Mouse (Mus musculus) natural killer cell, adult 2 months (primary cell): ENCODE data around the gene Slc37a1.

ENCODE experiments used
- DNase-seq, 2 experiments: peaks; one replicate each; pipeline ENCODE4 v3.0.0; 2022; ENCODE audit warnings: low spot score in 2 of 2

Gene Slc37a1

DNA sequence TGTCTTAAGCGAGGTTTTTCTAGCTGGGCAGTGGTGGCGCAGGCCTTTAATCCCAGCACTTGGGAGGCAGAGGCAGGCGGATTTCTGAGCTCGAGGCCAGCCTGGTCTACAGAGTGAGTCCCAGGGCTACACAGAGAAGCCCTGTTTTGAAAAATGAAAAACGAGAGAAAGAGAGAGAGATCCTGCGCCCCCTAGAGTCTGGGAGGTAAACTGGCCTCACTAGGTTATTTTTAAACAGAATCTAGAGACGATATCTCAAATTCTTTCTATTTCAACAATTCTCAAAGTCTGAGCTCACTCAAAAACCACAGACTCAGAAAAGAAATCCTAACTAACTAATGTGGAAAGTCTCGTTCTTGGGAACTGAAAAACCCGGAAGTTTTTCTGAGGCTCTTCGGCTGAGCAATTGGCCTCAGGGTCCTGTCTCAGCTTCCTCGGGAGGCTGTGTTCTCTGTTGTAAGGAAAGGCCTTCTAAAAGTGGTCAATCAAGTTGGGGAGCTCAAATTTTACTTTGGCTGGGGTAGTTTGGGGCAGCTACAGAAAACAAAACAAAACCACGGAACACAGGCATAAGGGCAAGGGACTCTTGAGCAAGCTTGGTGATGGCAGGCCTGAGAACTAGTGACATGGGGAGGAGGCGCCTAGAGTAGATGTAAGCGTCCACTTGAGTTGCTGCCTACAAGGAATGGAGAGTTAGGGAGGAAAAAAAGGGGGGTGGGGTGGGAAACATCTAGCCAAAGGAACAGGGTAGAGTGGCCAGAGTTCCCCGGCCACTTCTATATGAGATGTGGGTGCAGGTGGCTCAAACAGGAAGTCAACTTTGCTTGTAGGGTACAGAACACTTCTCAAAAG, 8.0 kb downstream of the Slc37a1 start:
- DNase-seq = peak; percentile 58 to 75

GRCm38 (mm10) chr17:31295215-31295891, 8.8 kb downstream of the Slc37a1 start:
- DNase-seq = peak; percentile 72 to 86

DNA sequence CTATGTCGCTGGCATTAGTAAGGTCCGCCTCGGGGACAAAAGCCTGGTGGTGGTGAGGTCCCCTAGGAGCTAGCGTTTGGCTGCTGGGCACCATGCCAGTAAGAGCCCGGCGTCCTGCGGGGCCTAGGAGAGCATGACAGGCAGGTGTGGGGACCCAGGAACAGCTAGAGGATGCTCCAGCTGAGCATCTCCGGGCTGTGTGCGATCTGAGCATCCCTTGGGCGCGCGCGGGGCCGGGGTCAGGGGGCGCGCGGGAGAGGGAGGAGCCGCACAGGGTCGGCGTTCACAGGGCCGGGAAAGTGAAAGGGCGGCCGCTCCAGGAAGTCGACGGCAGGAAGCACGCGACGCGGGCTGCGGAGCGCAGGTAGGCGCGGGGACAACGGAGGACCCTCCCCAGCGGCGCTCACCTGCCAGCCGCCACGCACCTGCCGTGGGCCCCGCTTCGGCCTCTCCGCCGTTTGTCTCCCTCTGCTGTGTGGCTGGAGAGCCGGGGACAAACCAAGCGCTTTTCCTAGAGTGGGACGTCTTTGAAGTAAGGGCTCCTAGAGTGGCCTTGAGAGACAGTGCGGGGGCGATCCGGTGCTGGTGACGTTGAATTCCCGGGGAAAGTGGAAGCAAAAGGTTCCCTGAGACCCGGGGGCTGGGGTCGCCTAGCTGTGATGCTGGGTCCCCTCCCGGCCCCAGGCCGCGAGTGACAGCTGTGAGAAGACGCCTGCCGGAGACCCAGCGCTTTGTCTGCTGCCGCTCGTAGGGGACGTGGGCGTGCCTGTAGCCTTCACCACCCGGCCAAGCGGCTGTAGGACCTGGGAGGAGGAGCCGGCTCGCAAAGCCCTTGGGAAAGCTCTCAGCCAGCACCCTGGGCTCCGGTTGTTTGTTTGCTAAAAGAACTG, 9.5 kb downstream of the Slc37a1 start:
- DNase-seq = peak; percentile 60 to 75

- DNase-seq = no peak
Observed at GRCm38 (mm10) chr17:31297521-31297939, 10.9 kb downstream of the Slc37a1 start.

DNA sequence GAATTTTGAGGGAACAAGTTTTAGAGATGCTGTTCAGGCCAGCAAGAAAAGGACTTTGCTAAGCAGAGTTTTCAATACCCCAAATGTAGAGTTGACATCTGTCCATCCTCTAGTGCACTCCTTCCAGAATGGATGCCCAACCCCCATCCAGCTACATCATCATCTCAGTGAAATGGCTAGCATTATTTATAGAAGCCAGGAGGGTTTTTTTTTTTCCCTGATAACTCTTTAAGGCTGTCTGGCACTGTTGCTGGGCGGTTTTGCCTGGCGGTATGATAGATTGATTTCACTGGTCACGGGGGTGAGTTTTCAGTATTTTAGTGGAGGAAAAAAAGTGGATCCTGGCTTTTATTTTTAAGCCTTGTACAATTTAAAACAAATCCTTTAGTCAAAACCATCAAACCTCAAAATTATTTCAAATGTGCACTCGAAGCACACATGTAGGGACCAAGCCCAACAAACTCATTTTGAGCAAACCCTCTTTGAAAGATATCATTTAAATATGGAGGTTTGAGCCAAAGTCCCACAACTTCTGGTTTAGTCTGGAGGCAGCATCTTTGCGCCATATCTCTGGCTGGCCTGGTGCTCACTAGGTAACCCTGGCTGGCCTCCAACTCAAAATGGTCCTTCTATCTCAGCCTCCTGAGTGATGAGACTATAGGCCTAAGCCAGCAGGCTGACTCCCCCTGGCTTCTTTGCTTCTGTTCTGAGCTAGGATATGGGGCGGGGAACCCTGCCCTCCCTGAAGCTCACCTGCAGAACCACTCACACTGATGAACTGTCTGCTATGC, 12.0 kb downstream of the Slc37a1 start:
- DNase-seq = no peak

- no peak for DNase-seq
Observed at GRCm38 (mm10) chr17:31299981-31300380, 13.4 kb downstream of the Slc37a1 start.

GRCm38 (mm10) chr17:31300736-31301135, 14.1 kb downstream of the Slc37a1 start:
- DNase-seq = no peak

GRCm38 (mm10) chr17:31303401-31303800, 16.8 kb downstream of the Slc37a1 start:
- DNase-seq = no peak

DNA sequence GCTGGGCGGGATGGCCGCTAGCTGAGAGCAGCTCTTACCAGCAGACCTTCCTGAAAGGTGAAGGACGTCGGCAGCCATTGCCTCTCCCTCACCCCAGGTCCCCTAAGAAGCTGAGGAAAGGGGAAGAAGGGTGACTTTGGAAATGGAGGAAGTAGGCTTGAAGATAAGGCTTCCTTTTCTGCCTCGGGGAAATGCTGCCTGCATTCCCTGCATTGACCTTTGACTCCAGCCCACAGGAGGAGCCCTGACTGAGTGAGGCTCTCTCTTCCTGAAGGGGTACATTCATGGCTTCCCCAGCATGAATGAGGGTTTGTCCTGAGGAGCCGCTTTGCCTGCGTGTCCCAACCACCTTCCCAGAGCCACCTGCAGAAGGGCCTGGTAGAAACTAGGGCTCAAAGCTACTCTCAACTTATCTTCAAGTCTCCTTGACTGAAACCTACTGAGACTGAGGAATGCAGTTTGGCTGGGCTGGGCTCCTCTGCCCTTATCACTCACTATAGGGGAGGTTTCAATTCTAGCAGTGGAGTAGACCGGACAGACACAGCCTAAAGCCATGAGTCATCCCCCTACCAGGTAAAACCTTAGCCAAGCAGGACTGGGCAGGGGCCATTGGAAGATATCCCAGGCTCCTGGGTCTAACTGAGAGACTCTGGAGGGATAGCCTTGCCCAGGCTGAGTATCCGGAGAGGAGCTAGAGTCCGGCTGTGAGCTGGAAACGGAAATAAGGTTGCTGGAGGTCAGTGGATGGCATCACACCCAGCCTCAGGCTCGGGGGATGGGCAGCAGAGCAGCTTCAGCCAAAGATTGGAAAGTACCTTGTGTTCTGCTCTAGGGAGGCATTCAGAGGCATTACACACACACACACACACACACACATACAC, 18.5 kb downstream of the Slc37a1 start:
- DNase-seq = no peak

DNA sequence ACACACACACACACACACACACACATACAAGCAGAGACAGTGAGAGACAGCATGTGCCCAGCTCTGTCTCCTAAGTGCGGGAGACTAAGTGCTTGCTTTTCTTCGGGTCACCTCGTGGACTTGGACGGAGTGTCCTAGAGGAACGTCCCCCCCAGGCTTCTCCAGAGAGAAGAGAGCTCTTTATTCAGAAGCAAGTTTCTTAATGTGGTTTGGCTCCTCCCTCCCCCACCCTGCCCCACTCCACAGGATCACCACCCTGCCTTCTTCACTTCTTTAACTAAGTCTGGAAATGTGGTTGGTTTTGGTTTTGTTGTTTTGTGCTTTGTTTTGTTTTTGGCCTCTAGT, 19.2 kb downstream of the Slc37a1 start:
- no peak for DNase-seq

DNA sequence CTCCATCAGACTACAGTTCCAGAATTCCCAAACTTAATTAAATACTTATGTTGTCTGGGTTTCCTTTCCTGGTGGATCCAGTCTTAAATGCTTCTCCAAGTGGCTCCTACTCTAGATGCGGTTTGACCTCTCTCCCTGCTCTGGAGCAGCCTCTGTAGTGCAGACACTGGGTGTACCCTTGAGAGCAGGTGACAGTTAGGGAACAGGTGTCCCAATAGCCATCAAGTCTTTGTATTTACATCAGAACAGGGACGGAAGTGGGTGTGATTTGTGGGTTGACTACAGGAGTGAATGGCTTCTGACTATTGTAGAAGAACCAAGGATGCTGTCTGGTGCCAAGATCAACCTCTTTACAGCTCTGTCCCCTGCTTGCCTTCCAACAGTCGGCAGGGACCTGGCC, 21.2 kb downstream of the Slc37a1 start:
- DNase-seq = no peak

- DNase-seq = no peak
Observed at GRCm38 (mm10) chr17:31308291-31308816, 21.8 kb downstream of the Slc37a1 start.

- DNase-seq = no peak
Observed at GRCm38 (mm10) chr17:31309281-31309793, 22.7 kb downstream of the Slc37a1 start.

DNA sequence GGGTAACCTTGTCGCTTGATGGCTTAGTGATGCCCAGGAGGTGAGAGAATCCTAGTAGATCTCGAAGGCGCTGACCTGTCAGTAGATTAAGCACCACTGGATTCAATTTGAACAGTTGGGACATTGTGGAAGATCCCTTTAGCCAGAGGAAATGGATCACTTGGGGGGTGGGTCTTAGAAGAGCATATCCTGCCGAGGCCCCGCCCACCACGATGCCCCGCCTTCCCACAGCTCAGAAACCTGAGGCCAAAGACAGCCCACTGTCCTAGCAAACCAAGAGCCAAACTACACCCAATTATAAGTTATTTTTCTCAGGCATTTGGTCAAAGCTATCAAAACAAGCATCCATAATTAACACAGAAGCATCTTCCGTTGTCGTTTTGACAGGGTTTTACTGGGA, 24.5 kb downstream of the Slc37a1 start:
- no peak for DNase-seq

DNA sequence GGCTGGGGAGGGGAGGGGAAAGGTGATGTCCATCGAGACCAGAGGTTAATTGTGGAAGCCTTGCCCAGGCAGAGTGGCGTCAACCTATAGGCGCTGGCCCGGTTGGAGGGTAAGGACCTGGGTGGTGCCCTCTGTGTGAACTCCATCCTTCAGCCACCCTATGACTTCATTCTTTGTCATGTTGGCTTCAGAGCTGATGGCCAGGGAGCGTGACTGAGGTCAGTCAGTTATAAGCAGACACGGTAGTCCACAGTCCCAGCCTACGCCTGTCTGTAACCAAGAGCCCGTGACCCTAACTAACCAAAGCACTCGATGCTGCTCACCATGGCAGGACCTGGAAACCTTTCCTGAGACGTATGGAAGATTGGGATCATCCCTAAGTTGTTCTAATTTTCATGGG, 26.1 kb downstream of the Slc37a1 start:
- DNase-seq = no peak

- no peak for DNase-seq
Observed at GRCm38 (mm10) chr17:31315046-31315792, 28.6 kb downstream of the Slc37a1 start.

DNA sequence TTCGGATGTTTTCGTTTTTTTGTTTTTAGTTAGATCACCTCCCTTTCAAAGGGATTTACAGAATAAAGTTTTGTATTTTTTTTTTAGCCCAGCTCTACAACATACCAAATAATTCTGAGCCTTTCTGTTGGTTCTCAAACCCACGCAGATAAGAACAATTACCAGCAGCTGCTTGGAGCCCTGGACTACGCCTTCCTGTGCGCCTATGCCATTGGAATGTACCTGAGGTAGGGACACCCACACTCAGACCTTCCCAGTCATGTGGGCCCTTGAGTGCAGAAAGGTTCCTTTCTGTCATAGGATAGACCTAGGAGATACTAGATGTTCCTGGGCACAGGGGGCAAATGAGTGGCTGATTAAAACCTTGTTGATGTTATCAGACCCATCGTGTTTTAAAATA, 29.4 kb downstream of the Slc37a1 start:
- no peak for DNase-seq

- DNase-seq = no peak
Observed at GRCm38 (mm10) chr17:31316998-31317397, 30.4 kb downstream of the Slc37a1 start.
